Mouse (Mus musculus) ES-E14 (cell line): ENCODE data around the gene Magi1.

ENCODE experiments used
- HCFC1 ChIP-seq: IDR thresholded peaks from 2 replicates; pipeline ENCODE4 v1.6.1; 2012; ENCODE audit warnings: low read length, inconsistent platforms, borderline replicate concordance; ENCODE audit not compliant: insufficient read depth
- ZNF384 ChIP-seq: IDR thresholded peaks from 2 replicates; pipeline ENCODE4 v1.6.1; 2012; ENCODE audit warnings: low read depth, low read length, inconsistent platforms

GRCm38 (mm10) chr6:94038897-94039296 lies 244.8 kb downstream of the Magi1 start:
- no peak for TF ChIP-seq ZNF384
- no peak for TF ChIP-seq HCFC1
